Mouse (Mus musculus) G1E (cell line): Measurements from ENCODE around the gene Msh5.

Experiments used
- CTCF ChIP-seq: IDR thresholded peaks from 2 replicates; pipeline ENCODE4 v1.5.1; 2012; ENCODE audit warnings: low read depth, low read length, inconsistent platforms, mixed read lengths
- GATA1 ChIP-seq: IDR thresholded peaks from 2 replicates; pipeline ENCODE4 v1.6.1; 2012; ENCODE audit warnings: borderline replicate concordance, low read length, inconsistent platforms, mixed read lengths
- POLR2AphosphoS5 ChIP-seq: IDR thresholded peaks from 2 replicates; pipeline ENCODE4 v1.6.1; 2012; ENCODE audit warnings: low read depth, low read length, inconsistent platforms; ENCODE audit not compliant: insufficient replicate concordance

DNA sequence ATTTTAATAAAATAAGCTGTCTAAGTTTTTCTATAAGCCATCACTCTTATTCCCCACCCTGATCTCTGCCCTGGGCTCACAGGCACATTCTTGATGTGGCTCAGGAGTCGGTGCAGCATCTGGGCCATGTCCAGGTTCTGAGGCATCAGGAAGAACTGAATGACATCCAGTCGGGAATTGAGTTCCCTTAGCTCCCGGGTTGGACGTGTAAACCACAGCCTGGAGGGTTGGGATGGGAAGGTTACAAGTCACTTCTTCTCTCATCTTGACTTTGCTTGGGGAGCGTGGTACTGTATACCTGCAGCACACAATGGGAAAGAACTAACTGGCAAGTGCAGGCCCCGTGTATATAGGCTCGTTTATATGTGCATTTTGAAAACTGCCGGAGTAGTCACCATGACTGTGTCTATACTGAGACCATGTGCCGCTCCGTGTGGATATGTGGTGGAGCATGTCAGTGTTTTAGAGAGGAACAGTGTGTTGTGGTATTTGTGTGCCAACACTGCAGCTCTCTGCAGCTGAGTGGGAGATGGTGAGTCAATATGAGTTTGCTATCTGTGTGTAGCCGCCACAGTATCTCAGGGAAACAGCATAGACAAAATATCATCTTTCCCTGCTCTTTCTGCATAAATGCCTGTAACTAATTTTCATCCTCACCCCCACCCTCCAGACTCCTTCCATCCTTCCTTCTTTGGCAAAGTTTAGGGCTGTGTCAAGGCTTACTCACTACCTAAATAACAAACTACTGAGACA is 7.2 kb downstream of the Msh5 start:
- TF ChIP-seq CTCF, result no peak
- TF ChIP-seq GATA1, result no peak
- TF ChIP-seq POLR2AphosphoS5, result no peak
